Mouse (Mus musculus): ENCODE data around the gene Abhd2.

Gene Abhd2

DNA sequence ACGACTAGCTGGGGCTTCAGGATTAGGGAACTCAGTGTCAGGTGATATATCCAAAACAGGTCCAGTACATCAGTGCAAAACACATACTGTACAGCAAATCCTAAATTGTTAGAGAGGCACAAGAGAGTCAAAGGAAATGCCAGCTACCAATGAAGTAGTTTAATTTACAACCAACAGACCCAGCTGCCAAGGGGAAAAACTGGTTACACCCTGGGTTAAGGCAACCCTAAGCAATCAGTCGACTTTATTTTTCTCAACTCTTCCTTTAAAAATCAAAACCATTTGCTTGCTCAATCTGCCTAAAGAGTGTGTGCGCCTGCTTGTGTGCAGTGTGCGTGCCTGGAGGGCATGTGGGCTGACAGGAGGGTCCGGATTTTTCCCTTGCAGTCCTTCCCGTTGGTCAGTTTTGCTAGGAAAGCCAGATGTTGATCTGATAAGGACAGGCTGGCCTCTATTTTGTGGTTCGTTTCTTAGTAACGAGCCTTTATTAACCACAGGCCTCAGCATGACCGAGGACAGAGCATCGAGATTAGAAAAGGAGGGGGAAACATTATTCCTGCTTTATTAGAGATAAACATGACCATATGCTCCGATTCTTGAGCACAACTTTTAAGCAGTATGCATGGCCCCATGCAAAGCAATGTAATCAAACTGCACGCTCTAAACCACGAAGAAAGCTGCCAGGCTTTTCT is 45.3 kb downstream of the Abhd2 start:
- DNase-seq (ENCODE audit: low read depth): no peak

DNA sequence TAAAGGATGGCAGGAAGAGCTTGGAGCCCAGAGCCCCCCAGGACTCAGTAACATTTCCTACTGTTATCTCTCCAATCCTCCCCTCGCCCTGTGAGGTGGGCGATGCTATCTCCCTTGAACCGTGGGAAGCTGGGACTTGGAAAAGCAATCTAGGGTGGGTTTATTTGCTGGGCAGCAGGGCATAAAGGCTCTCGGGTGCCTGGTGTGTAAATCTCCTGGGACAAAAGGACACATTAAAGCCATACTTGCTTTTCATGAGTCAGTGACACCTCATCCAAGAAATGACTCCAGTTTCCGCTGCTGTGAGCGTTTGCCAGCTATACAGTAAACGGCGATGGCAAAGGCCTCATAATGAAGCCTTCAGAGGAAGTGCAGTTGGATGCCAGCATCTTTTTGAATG is 50.9 kb downstream of the Abhd2 start:
- DNase-seq (ENCODE audit: low read depth): no peak

DNA sequence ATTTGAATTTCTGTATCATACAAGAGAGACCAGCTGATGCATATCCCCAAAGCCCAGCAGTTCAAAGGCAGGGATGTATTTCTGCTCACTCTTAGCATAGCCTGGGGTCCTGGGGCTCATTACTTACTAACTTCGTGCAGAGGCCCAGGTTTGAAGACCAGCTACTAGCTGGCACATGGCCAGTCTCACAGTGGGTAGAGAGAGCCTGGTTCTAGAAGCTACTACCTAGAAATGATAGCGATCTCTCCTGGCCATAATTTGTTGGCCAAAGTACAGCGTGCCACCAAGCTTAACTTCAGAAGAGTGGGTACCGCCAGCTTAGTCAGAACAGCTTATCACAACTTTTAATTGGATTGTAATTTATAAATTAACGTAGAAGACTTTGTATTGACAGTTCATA is 55.8 kb downstream of the Abhd2 start:
- no peak for DNase-seq (ENCODE audit: low read depth)

DNA sequence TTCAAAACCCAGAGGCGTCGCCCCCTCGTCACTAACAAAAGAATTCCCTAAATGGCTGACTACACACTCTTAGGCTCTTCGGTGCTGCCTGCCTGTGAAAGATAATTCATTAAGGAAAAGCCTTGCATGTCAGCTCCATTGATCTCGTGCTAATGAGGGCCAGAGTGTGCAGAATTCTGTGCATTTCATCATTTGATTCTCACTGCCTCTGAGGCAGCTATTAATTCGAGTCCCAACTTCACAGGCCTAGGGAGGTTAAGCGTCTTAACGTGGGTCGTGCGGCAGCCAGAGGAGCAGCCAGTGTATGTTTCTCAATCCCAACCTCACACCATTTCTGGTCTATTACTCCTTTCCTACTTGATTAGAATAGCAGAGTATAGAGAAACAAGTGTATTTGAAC is 58.2 kb downstream of the Abhd2 start:
- no peak for DNase-seq (ENCODE audit: low read depth)

DNA sequence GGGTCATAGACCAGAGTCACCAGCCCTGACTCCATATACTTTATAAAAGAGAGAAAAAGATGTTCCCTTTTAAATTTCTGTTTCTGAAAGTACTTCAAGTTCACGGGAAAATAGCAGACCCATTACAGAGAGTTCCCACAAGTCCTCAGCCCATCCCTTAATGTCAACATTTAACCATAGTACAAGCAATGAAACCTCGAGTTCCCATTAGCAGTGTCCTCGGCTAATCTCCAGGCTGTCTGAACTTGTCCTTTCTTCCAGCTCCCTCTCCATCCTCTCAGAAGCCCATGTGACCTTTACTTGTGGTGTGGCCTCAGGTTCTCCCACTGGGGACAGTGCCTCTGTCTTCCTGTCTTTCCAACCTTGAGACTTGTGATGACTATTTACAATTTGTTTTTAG is 60.4 kb downstream of the Abhd2 start:
- no peak for DNase-seq (ENCODE audit: low read depth)

DNA sequence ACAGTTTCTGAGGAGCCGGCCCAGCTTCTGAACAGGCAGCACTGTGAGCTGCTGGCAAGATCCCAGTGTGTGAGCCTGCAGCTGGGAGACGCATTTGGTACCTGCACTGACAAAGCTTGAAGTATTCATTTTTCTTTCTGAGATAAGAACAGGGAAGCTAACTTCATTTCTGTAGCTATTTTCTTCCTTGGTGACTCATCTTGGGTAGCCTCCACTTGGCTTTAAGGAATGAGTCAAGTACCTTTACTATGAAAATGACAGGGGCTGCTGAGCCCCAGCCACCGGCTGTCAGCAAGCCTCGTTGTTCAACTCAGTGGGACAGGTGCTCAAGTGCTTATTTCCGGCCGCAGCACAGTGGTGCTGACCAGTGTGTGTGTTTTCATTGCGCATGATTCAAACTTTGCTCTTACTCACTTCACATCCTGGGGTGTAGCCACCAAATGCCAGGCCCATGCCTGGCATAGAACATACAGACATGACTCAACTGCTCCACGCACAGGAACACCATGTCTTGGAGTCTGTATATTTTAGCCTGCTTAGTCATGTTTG is 63.4 kb downstream of the Abhd2 start:
- DNase-seq (ENCODE audit: low read depth): no peak

DNA sequence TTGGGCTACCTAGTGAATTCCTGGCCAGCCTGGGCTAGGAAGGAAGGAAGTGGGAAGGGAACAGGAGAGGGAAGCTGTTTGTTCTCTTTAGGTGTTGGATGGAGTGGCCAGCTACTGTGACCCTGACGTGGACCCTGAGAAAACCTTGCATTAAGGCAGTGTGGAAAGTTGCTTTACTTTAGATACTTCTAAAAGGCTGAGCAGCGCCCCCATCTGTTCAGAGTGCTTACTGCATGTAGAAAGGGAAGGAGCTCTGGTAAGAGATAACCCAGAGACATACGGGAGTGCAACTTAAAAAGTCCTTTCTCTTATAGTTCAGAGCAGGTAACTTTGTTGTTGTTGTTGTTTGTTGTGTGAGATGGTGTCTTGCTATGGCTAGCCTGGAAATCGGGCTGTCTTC is 72.9 kb downstream of the Abhd2 start:
- DNase-seq (ENCODE audit: low read depth): peak; percentile 71

DNA sequence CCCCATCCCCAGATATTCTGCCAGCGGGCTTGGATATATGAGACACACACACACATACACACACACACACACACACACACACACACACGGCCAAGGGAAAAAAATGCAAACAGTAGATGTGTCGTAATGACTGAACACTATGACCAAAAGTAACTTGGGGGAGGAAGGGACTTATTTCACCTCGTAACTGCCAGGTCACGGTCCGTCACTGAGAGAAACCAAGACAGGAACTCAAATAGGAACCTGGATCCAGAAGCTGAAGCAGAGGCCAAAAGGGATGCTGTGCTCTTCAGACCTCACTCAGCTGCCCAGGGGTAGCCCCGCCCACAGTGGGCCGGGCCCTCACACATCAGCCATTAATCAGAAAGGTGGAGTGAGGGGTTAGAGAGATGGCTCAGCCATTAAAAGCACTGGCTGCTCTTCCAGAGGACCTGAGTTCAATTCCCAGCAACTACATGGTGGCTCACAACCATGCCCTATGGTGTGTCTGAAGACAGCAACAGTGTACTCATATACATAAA is 73.6 kb downstream of the Abhd2 start:
- DNase-seq (ENCODE audit: low read depth): no peak

DNA sequence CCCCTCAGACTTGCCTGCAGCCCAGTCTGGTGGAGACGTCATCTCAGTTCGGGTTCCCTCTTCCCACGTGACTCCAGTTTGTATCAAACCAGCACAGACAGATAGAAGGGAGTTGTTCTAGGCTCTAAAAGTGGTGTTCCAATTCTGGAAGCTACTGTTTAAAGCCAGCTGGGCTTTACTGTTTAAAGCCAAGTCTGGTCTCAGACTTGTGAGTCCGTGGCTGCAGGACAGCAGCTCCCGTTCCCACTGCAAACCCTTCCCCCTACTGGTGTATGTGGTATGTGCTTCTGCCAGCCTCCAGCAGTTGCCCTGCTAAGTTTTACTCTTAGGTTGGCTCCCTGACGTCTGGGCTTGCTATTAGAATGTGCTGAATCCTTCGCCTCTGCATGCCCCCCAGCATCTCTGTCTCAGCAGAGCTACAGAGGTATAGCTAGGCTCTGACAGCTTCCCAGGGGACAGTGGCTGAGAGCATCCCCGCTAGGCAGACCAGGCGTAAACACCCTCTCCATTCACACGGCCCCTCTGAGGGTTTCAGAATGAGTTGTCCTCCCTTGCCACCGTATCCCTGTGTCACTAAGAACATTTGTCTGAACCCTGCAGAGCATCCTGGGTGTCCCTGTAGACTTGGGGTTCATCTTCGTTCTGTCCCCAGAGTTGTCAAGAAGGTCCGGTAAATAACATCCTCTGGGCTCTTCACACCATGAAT is 74.3 kb downstream of the Abhd2 start:
- DNase-seq (ENCODE audit: low read depth): no peak

DNA sequence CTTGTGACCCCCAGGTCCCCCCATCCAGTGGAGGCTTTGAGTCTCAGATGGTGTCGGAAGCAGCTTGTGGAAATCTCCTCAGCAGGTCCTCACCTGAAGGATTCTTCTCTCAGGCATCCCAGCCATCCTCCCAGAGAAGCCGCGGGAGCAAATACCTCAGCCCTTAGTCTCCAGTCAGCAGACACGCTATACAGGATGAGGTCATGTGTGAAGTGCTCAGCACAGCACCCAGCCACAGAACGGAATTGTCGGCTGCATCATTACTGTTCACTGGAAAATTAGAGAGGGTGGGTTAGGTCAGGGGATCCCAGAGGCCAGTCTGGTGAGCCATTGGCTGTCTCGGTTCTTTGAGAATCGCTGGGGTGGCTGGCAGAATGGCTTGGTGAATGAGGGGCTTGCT is 75.8 kb downstream of the Abhd2 start:
- no peak for DNase-seq (ENCODE audit: low read depth)

DNA sequence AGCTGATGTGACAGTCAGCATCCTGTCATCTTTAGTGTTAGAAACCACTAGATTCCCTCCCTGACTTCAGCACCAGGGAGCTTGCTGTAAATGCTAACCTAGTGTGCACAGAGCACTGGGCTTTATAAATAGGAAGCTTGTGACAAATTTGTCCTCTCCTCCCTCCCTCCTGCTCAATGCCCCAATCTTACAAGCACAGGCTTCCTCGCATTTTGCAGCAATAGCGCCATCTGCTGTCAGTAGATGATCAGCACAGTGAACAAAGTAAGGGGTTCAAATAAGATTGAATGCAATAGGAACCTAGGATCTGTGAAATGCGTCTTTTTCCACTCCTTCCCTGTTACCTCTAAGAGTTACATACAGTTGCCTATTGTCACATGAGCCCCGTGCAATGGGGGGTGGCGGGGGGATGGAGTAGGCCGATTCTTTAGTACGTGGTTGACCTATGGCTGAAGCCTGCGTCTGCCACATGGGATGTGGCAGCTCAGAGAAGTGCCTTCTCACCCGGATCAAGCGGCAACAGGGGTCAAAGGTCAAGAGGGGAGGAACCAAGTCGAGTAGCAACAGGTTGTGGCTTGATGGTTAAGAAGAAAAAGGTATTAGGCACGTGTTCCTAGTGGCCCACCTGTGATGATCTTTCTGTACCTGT is 76.9 kb downstream of the Abhd2 start:
- DNase-seq (ENCODE audit: low read depth): peak; percentile 73

DNA sequence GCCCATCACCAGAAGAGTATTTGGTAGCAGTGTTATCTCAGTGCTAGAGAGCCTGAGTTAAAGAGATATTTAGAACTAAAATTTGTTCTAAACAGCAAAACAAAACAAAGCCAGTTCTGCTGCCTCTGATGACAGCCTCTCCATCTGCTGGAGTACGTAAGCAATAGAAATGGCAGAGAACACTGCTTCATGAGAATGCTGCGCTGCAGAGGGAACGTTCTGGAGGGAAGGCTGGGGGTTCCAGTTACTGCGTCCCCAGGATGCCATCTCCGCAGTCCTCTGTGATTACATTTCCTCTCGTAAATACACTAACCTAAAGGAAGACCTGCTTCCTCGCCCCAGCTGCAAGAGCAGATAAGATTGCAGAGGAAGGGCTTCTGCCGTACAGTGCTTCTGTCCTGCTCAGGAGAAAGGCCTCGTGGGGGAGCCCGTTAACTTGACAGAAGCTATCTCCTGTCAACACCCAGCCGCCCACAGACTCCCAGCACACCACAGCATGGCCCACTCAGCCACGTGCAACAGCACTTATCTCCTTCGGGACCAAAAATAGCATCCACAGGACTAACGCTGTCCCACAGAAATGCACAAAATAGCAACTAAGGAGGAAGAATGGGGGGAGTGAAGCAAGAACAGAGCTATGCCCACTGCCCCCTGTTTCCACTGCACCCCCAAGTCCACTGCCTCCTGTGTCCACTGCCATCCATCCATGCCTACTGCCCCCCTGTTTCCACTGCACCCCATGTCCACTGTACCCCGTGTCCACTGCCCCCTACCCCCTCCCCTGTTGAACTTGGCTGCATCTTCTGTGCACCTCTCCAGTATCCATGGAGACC is 85.6 kb downstream of the Abhd2 start:
- peak; percentile 62 for DNase-seq (ENCODE audit: low read depth)

DNA sequence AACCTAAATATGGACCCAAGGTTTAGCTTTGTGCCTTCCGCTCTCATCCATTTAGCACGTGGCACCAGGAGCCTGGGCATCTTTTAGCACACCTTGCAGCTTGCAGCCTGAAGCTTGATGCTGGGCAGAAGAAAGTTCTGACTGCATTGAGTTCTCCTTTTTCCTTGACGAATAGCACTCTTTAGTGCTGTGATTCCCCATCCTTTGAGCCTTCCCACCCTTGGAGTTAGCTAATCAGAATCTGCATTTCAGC is 86.1 kb downstream of the Abhd2 start:
- no peak for DNase-seq (ENCODE audit: low read depth)

DNA sequence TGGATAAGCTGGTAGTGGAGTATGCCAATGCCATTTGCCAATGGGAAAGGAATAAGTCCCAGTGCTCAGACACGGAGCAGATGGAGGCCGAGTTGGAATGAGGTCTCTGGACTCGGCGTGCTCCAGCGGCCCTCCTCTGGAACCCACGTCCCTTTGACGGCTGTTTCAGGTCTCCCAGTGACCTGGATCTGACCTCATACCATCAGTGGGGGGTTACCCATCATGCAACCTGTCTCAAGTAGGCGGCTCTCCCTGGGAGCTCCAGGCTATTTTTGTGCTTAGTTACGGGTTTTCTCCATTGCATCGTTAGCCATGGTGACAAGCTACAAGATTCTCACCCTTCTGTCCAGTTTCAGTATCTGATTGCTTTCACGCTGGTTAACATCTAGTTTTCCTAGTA is 87.1 kb downstream of the Abhd2 start:
- DNase-seq (ENCODE audit: low read depth): no peak

DNA sequence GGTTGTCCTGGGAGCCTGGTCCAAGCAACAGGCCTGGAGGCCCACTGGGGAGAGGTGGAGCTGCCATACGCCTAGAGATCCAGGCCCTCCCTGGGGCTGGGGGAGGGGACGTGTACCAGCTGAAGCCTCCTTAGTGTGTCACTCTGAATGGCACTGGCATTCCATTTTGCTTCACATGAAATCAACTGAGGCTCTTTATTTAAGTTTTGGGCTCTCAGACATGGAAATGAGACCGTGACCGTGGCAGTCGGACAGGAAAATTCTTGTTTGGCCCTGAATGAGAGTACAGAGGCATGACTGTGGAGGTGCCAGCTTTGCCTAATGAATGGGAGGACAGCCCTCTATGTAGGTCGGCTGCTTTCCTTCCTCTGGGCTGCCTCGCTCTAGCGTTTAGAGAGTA is 89.2 kb downstream of the Abhd2 start:
- DNase-seq (ENCODE audit: low read depth): no peak

DNA sequence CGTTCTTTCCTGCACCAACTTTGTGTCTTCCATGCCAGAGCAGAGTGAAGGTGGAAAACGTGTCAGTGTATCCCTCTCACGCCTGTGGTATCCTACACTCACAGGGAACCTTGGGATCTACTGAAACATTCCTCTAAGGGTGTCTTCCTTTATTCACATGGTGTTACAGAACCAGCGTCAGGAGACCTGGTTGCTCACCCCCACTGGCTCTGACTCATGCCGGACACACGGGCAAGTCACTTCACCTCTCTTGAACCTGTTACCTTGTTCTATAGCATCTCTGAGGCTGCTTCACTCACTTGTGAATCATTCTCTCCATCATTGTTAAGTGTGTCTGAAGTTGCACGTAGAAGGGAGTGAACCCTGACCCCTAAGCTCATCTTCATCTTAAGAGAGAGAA is 89.8 kb downstream of the Abhd2 start:
- DNase-seq (ENCODE audit: low read depth): no peak

DNA sequence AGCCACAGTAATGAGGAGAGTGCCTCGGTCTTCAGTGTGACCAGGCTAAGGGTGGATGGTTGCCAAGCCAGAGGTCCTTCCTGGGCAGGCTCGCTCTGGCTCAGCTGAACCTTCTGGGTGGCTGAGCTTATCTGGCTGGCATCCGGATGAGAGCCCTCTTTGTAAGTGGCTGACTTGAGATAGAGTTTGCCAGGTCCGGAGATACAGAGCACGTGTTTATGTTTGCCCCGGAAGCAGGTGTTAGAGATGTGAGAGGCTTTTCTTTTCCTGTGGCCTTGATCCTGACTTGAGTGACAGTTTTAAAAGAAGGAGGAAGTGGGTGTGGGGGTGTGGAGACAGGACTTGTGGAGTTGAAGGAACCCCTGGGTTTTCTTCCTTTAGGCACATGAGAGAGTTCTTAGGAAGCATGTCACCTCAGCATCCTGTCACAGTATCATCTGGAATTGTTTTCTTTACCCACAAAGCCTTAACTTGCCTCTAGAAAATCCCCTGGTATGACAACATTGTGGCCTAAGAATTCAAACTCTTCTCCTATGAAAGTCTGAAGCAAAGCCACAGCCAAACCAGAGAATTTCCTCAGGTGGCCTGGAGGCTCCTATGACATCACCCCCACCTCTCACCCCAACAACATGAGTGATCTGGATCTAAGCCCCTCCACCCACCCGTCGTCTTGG is 90.5 kb downstream of the Abhd2 start:
- DNase-seq (ENCODE audit: low read depth): peak; percentile 56

DNA sequence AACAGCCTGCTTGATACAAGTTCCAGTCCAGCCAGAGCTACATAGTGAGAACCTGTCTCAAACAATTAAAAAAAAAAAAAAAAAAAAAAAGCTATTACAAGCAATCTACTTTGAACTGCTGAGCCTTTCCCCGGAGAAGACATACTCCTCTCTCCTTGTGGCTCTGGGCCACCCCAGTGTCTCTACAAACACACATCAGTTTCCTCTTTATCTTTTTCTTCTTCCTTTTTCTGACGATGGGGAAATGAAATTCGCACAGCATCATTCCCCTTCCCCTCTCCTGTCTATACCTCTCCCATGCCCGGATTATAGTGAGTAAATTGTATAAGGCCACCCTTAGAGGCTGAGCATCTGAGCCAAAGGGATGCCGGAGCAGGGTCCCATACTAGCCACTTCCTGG is 95.7 kb downstream of the Abhd2 start:
- no peak for DNase-seq (ENCODE audit: low read depth)

DNA sequence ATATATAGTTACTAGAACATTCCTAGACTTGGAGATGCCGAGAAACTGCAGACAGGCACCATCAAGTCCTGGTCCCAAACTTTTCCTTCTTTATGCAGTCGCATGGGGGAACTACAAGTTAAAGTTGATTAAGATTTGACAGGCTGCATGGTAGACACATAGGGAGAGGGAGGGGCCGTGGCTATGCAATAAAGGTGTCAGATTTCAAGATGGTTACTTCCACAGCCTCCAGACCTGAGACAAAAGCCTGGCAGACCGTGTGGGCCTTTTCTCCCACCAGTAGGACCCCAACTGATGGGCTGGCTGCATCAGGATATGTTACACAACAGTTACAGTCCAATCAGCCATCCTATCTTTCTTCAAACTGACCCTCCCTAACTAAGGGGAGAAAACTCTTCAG is 96.4 kb downstream of the Abhd2 start:
- no peak for DNase-seq (ENCODE audit: low read depth)

DNA sequence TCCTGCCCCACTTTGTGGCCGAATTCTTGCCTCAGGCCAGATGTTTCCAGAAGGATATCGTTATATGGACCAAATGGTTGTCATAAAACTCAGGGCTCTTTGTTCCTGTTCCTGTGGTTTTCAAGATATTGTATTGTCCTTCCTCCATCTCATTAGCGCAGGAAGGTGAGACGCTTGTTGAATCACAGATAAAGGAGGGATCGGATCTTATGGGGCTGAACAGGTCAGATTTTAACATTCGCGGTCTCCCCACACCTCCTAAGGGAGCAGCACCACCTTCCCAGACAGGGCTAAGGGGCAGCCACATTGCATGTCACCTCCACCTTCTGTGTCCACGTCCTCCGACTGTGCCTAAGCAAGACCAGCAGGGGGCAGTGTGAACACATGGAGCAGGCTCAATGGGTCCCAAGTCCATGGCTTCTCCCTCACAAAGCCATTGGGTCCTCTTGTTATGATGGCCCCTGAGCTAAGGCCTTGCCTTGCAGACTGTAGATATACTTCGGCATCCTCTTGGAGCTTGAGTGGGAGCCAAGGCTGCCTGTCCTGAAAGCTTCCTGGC is 98.4 kb downstream of the Abhd2 start:
- peak; percentile 74 for DNase-seq (ENCODE audit: low read depth)

DNA sequence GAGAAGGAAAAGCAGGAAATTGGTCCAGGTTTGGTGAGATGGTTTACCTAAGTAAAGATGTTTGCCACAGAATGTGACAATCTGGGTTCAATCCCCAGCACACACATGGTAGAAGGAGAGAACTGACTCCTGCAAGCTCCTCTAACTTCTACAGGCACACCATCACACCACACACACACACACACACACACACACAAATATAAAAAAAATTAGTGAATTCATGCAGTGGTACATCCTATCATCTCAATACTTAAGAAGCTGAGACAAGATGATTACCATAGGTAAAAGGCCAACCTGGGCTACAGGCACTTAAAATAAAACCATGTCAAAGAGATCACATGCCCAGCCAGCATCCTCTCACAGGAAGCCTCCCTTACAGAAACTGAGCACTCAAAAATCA is 101.0 kb downstream of the Abhd2 start:
- DNase-seq (ENCODE audit: low read depth): no peak

DNA sequence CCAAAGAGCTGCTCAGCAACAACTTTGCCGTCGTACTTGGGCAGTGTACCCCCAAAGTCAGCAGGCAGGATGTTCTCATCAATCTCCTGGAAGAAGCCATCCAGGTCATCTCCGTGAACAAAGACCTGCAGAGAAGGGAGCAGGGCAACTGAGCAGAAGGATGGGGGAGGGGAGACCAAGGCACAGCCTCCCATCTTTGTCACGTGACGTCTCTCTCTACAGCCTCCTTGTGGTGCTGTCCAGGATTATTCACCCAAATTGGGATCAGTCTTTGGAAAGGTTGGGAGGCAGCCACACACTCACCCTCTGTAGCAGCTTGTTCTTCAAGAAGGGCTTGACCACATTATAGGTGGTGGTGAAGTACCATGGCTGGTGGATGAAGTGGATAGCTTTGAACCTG is 102.6 kb downstream of the Abhd2 start:
- no peak for DNase-seq (ENCODE audit: low read depth)
